Mouse (Mus musculus) liver, embryonic 14.5 days (tissue): ENCODE measurements at regions not wholly inside any gene's neighbourhood (a gene's known extent, or its start where the extent isn't known, plus 50 kb on each side); places are given as distances from the start of the nearest gene placed in this dataset.

Experiments used
- CTCF ChIP-seq: IDR thresholded peaks from 2 replicates; pipeline ENCODE4 v1.5.1; 2016; ENCODE audit warnings: antibody characterized with exemption, low read depth, control low read depth
- EP300 ChIP-seq: IDR thresholded peaks from 2 replicates; pipeline ENCODE4 v1.6.1; 2016; ENCODE audit warnings: antibody characterized with exemption, low read depth

- TF ChIP-seq CTCF (no peak), EP300 (no peak)
Measured at GRCm38 (mm10) chr16:93041399-93041798, 215.4 kb upstream of the Runx1 start.
